In genomic region chr15:101317814-101318500, GRCm38 (mm10) we compare ENCODE assay signal across 17 mouse cellular contexts. TPM values are rescaled to one million over a fixed set of nuclear protein-coding genes. Genes with fewer than 3 reads are reported as not detected.
A peak's percentile ranks its signal among the peaks of the same experiment; 100 is the strongest.
DNase-seq lines count a peak whose midpoint lies in the region; ATAC-seq and TF ChIP-seq lines count a peak whose summit lies in the region.
"Had no signal": no experiment of that assay in that cellular context is flagged by ENCODE, and none has a peak within 500 bp of the region (broad histone marks: within the 10 kb centered on the region; RNA-seq: fewer than 3 reads in every experiment).

No protein-coding gene starts in this region.

- WGBS in heart, embryonic 16.5 days: 69% methylated on average over 2 of the region's 2 CpGs
- WGBS in liver, postnatal 0 days (ENCODE audit: insufficient replicate concordance): 31% methylated on average over 2 of the region's 2 CpGs
- 83% methylated on average over 2 of the region's 2 CpGs for WGBS in forebrain, embryonic 10.5 days
- WGBS in embryonic facial prominence, embryonic 10.5 days: 85% methylated on average over 2 of the region's 2 CpGs

- intact Hi-C loops in heart, postnatal 36 days (cut with DNase I): no loop called here

- TF ChIP-seq EP300 in liver, postnatal 0 days (IDR thresholded peaks at IDR 0.05; ENCODE audit: low read depth): no peak

- no peak overlapping the region for H3K4me3 ChIP-seq in heart, embryonic 16.5 days (ENCODE audit: low read length)
- H3K4me3 ChIP-seq in liver, postnatal 0 days (ENCODE audit: low read depth, low read length): 0 out of 2 replicates have a peak overlapping the region, but pooled peaks have one; percentile 49
- H3K4me3 ChIP-seq in forebrain, embryonic 10.5 days: no peak overlapping the region
- H3K4me3 ChIP-seq in embryonic facial prominence, embryonic 10.5 days: no peak overlapping the region
- H3K4me3 ChIP-seq: lung, embryonic 15.5 days had no signal

- H3K9me3 ChIP-seq in heart, embryonic 16.5 days (replicated peaks; ENCODE audit: control insufficient read depth, low read length): no peaks in the 10 kb centered on the region
- no peaks in the 10 kb centered on the region for H3K9me3 ChIP-seq in liver, postnatal 0 days (ENCODE audit: low read length)
- H3K9me3 ChIP-seq in forebrain, embryonic 10.5 days: no peaks in the 10 kb centered on the region
- 0 out of 2 replicates have a peak, but pooled peaks cover 2% of the 10 kb centered on the region for H3K9me3 ChIP-seq in embryonic facial prominence, embryonic 10.5 days
- H3K9me3 ChIP-seq: lung, embryonic 15.5 days had no signal

- no peak overlapping the region for H3K4me2 ChIP-seq in heart, embryonic 16.5 days (ENCODE audit: low read depth, low read length)
- peak overlapping the region; percentile 66 for H3K4me2 ChIP-seq in liver, postnatal 0 days (ENCODE audit: low read depth, low read length)
- H3K4me2 ChIP-seq: lung, embryonic 15.5 days had no signal

- no peaks in the 10 kb centered on the region for H3K27me3 ChIP-seq in heart, embryonic 16.5 days (ENCODE audit: control insufficient read depth, insufficient read depth, low read length)
- 0 out of 2 replicates have a peak, but pooled peaks cover 3% of the 10 kb centered on the region for H3K27me3 ChIP-seq in liver, postnatal 0 days (ENCODE audit: insufficient read depth, low read length)
- H3K27me3 ChIP-seq in forebrain, embryonic 10.5 days (ENCODE audit: poor library complexity, severe bottlenecking): peaks cover 10% of the 10 kb centered on the region; the same call in 1 of the 2 replicates
- H3K27me3 ChIP-seq in embryonic facial prominence, embryonic 10.5 days (replicated peaks; ENCODE audit: low read depth, poor library complexity, severe bottlenecking): no peaks in the 10 kb centered on the region
- H3K27me3 ChIP-seq: lung, embryonic 15.5 days had no signal

- H3K27ac ChIP-seq in heart, embryonic 16.5 days (ENCODE audit: low read length): 0 out of 2 replicates have a peak overlapping the region, but pooled peaks have one; percentile 27
- peak overlapping the region; percentile 80 for H3K27ac ChIP-seq in liver, postnatal 0 days (ENCODE audit: low read depth)
- no peak overlapping the region for H3K27ac ChIP-seq in forebrain, embryonic 10.5 days
- no peak overlapping the region for H3K27ac ChIP-seq in embryonic facial prominence, embryonic 10.5 days (replicated peaks)
- H3K27ac ChIP-seq: lung, embryonic 15.5 days had no signal

- no peak for ATAC-seq in heart, embryonic 16.5 days (replicated peaks; ENCODE audit: extremely low read depth, insufficient read depth, low FRiP score)
- no peak for ATAC-seq in liver, postnatal 0 days
- ATAC-seq: hindbrain, embryonic 16.5 days had no signal

- H3K4me1 ChIP-seq in heart, embryonic 16.5 days (ENCODE audit: control insufficient read depth, insufficient read depth, low read length): peaks cover 28% of the 10 kb centered on the region
- H3K4me1 ChIP-seq in liver, postnatal 0 days (ENCODE audit: insufficient read depth): peaks cover 18% of the 10 kb centered on the region
- H3K4me1 ChIP-seq in forebrain, embryonic 10.5 days: peaks cover 26% of the 10 kb centered on the region
- H3K4me1 ChIP-seq in embryonic facial prominence, embryonic 10.5 days: peaks cover 49% of the 10 kb centered on the region

- H3K36me3 ChIP-seq in heart, embryonic 16.5 days (ENCODE audit: control insufficient read depth, insufficient read depth): no peaks in the 10 kb centered on the region
- no peaks in the 10 kb centered on the region for H3K36me3 ChIP-seq in liver, postnatal 0 days (replicated peaks; ENCODE audit: insufficient read depth, low read length)
- H3K36me3 ChIP-seq in forebrain, embryonic 10.5 days (replicated peaks): no peaks in the 10 kb centered on the region
- no peaks in the 10 kb centered on the region for H3K36me3 ChIP-seq in embryonic facial prominence, embryonic 10.5 days (replicated peaks)
- H3K36me3 ChIP-seq: lung, embryonic 15.5 days had no signal

- no peak for DNase-seq in heart, postnatal 36 days
- DNase-seq in 416B (ENCODE audit: low read depth): peak; percentile 95
- peak; percentile 77 for DNase-seq in MEL-GATA-1-ER (ENCODE audit: extremely low read depth, low read depth)
- DNase-seq in liver, postnatal 0 days: no peak
- no peak for DNase-seq in forebrain, embryonic 10.5 days (ENCODE audit: extremely low spot score, low spot score)
- DNase-seq in cerebellum, adult 11-12 months: no peak
- DNase-seq in embryonic facial prominence, embryonic 10.5 days (ENCODE audit: low spot score): no peak
- DNase-seq: adrenal gland, postnatal 36 days; cerebellum, adult 2 months; gastrocnemius, postnatal 10 days; kidney, postnatal 36 days had no signal

- no peak for TF ChIP-seq CTCF in liver, postnatal 0 days (IDR thresholded peaks at IDR 0.05; ENCODE audit: low read depth)

- H3K9ac ChIP-seq in heart, embryonic 16.5 days (ENCODE audit: low read length): no peak overlapping the region
- H3K9ac ChIP-seq in liver, postnatal 0 days (replicated peaks): peak overlapping the region; percentile 42; the same call in 1 of the 2 replicates
- H3K9ac ChIP-seq: lung, embryonic 15.5 days had no signal

RNA-seq across cellular contexts. Expression of gene 6030408B16Rik, which starts 24.9 kb away (rescaled TPM):
- polyA plus RNA-seq in heart, embryonic 16.5 days (2015; fragmentation: Nextera tagmentation; extraction: Ambion mirVana): 2.8 and 7.1 TPM in 2 replicates
- 1 to 10 TPM in 1 of 2 experiments, under 1 TPM in 1; 0.94 to 1.4 TPM for total RNA-seq in heart, postnatal 36 days (2021)
- 0.36 and 0.45 TPM in 2 replicates for polyA plus RNA-seq in liver, postnatal 0 days (2015; fragmentation: Nextera tagmentation; extraction: Ambion mirVana)
- polyA plus RNA-seq in forebrain, embryonic 10.5 days (2016; fragmentation: Nextera tagmentation; extraction: Ambion mirVana): 0.07 and 0.27 TPM in 2 replicates
- 0.59 and 0.71 TPM in 2 replicates for polyA plus RNA-seq in embryonic facial prominence, embryonic 10.5 days (2016; fragmentation: Nextera tagmentation; extraction: Ambion mirVana)
- total RNA-seq: midbrain, postnatal 0 days had no signal

RNA-seq across cellular contexts. Expression of gene Atg101, which starts 33.9 kb away (rescaled TPM):
- 64.5 and 68.9 TPM in 2 replicates for polyA plus RNA-seq in heart, embryonic 16.5 days (2015; fragmentation: Nextera tagmentation; extraction: Ambion mirVana)
- 10 to 100 TPM; 23.7 to 23.9 TPM for total RNA-seq in heart, postnatal 36 days (2021)
- polyA plus RNA-seq in liver, postnatal 0 days (2015; fragmentation: Nextera tagmentation; extraction: Ambion mirVana): 33.8 and 34.4 TPM in 2 replicates
- polyA plus RNA-seq in forebrain, embryonic 10.5 days (2016; fragmentation: Nextera tagmentation; extraction: Ambion mirVana): 77.2 and 77.8 TPM in 2 replicates
- polyA plus RNA-seq in embryonic facial prominence, embryonic 10.5 days (2016; fragmentation: Nextera tagmentation; extraction: Ambion mirVana): 86.5 and 91.5 TPM in 2 replicates

RNA-seq across cellular contexts. Expression of gene Krt80, which starts 52.0 kb away (rescaled TPM):
- polyA plus RNA-seq in heart, embryonic 16.5 days (2015; fragmentation: Nextera tagmentation; extraction: Ambion mirVana): 8.7 and 9.0 TPM in 2 replicates
- 1 to 10 TPM; 2.0 to 2.1 TPM for total RNA-seq in heart, postnatal 36 days (2021)
- 0.31 and 0.38 TPM in 2 replicates for polyA plus RNA-seq in liver, postnatal 0 days (2015; fragmentation: Nextera tagmentation; extraction: Ambion mirVana)
- polyA plus RNA-seq in forebrain, embryonic 10.5 days (2016; fragmentation: Nextera tagmentation; extraction: Ambion mirVana): 0.07 TPM in 1 of 2 replicates, not detected in the other
- 0.04 and 0.16 TPM in 2 replicates for polyA plus RNA-seq in embryonic facial prominence, embryonic 10.5 days (2016; fragmentation: Nextera tagmentation; extraction: Ambion mirVana)
- polyA plus RNA-seq: embryonic facial prominence, embryonic 11.5 days; forebrain, embryonic 11.5 days had no signal

Comparison
In these comparisons a context has a peak if more than half of its experiments do, and no peak if none do; other contexts are left out.
1. H3K27ac ChIP-seq: peak in heart, embryonic 16.5 days (single experiment) and liver, postnatal 0 days (single experiment); none in forebrain, embryonic 10.5 days (single experiment) and embryonic facial prominence, embryonic 10.5 days (single experiment).
2. DNase-seq: peak in 416B (single experiment) and MEL-GATA-1-ER (single experiment); none in heart, postnatal 36 days (0 of 2), liver, postnatal 0 days (single experiment), forebrain, embryonic 10.5 days (single experiment), cerebellum, adult 11-12 months (single experiment) and embryonic facial prominence, embryonic 10.5 days (single experiment).